Mouse (Mus musculus) spleen, adult 2 months (tissue): ENCODE measurements around the gene Vamp5.

ENCODE experiments used
- CTCF ChIP-seq: fragments of 200-500 bp; IDR thresholded peaks from 2 replicates; pipeline ENCODE4 v1.5.1; 2011; ENCODE audit warnings: mild to moderate bottlenecking, inconsistent platforms; ENCODE audit not compliant: insufficient read depth, insufficient read length, insufficient replicate concordance; ENCODE audit errors: extremely low read depth
- POLR2A ChIP-seq: fragments of 200-500 bp; IDR thresholded peaks from 2 replicates; pipeline ENCODE4 v1.6.1; 2011; ENCODE audit warnings: low read depth, low read length, inconsistent platforms

- TF ChIP-seq CTCF = no peak
- no peak for TF ChIP-seq POLR2A
Observed at GRCm38 (mm10) chr6:72350214-72350613, 30.1 kb downstream of the Vamp5 start.
